Mouse (Mus musculus): ENCODE measurements around the gene Tbc1d14. TPM values are rescaled to one million over a fixed set of nuclear protein-coding genes. Genes with fewer than 3 reads are reported as not detected.

Gene Tbc1d14
- polyA plus RNA-seq, 1 experiment from 2014 or later: 59.7 TPM

- H3K27ac ChIP-seq: no peak overlapping the region
- H3K4me1 ChIP-seq (replicated peaks): peaks cover 42% of the 10 kb centered on the region
- H3K36me3 ChIP-seq: peaks cover 11% of the 10 kb centered on the region; the same call in 1 of the 2 replicates
- H3K4me3 ChIP-seq (replicated peaks): peak overlapping the region; percentile 91
- no peak for ATAC-seq
- peaks cover 8% of the 10 kb centered on the region; the same call in 1 of the 2 replicates for H3K27me3 ChIP-seq
- WGBS: 48% methylated on average over 19 of the region's 19 CpGs
- no peaks in the 10 kb centered on the region for H3K9me3 ChIP-seq
- H3K4me2 ChIP-seq (replicated peaks): peak overlapping the region; percentile 95
- peak overlapping the region; percentile 65 for H3K9ac ChIP-seq (replicated peaks)
Observed at GRCm38 (mm10) chr5:36485306-36485705, 107.8 kb downstream of the Tbc1d14 start.

DNA sequence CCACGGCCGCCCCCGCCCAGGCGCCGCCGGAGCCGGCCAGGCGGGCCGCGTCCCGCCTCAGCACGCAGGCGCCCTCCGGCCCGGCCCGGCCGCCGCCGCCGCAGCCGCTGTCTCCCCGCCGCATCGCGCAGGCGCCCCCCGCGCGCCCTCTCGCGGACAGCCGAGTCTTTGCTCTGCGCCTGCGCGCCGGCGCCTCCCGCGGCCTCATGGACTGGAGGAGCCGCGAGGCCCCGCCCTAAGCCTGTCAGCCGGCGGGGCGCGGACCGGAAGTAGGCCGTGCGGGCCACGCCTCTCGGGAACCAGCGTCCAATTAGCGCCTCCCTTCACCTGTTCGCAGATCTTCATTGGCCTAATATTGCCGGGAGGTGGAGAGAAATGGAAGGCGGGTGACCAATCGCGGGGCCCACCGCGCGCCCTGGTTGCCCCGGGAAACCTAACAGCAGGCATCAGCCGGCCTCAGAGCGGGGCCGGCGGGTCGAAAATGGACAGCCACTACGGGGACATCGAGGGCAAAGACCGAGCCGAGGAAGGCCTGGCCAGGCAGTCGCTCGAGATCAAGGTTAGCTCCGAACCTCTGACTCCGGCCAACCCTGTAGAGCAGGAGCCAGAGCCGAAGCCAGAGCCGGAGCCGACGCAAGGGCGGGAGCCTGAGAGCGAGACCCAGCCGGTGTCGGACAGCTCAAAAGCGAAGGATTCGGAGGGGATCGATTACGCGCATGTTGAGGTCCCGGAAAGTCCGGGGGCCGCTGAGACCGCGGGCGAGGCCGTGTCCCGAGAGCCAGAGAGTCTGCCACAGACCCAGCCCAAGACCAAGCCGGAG, 108.7 kb downstream of the Tbc1d14 start, which contains the start of the genes Tada2b and Ccdc96:
TSS of gene Tada2b (minus strand) at position 115 of the 820 bp plus-strand sequence.
TSS of gene Ccdc96 (plus strand) at position 418 of the 820 bp plus-strand sequence.
- H3K4me1 ChIP-seq (replicated peaks): peaks cover 51% of the 10 kb centered on the region
- H3K27ac ChIP-seq: peak within 1 kb of the TSS; percentile 84
- peaks cover 8% of the 10 kb centered on the region; the same call in 1 of the 2 replicates for H3K27me3 ChIP-seq
- no peaks in the 10 kb centered on the region for H3K9me3 ChIP-seq
- peak; percentile 97 for ATAC-seq
- peak within 1 kb of the TSS; percentile 95 for H3K9ac ChIP-seq (replicated peaks)
- H3K36me3 ChIP-seq: peaks cover 11% of the 10 kb centered on the region; the same call in 1 of the 2 replicates
- peak within 1 kb of the TSS; percentile 91 for H3K4me3 ChIP-seq (replicated peaks)
- WGBS: under 1% methylated on average over 95 of the region's 97 CpGs
- peak within 1 kb of the TSS; percentile 97 for H3K4me2 ChIP-seq (replicated peaks)

DNA sequence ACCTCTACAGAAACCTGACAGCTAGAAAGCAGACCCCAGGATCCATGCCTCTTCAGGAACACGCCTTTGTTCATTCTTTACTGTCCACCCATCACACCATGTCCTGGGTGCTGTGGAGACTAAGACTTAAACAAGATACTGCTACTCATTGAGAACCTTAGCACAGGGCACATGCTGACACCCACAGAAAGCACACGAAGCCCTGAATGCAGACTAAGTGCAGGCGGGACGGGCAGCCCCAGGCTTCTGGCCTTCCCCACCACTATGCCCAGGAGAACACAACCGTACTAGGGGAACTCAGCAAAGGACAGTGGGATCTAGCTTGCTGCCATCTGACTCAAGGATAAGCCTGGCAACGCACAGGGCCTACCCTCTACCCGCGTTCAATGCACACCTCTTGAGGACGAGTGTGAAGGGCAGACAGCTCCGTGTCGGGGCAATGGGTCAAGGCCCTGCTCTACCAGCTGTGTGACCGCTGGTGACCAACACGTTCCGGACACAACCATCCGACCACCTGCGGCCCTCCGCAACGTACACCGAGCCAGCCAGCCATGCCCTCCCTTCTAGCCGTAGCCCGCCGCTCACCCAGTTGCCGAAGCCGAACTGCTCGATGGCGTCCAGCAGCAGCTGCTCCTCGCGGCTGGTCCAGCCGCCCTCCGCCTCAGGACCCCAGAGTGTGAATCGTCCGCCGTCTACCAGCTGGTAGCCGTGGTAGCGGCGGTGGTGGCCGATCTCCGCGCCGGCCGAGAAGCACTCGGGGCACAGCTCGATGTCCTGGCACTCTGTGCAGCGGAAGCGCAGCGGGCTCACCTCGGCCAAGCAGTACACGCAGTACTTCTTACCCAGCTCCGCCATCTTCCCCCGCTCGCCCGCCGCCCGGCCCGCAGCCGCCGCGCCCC, 109.6 kb downstream of the Tbc1d14 start:
- H3K9me3 ChIP-seq: no peaks in the 10 kb centered on the region
- peaks cover 8% of the 10 kb centered on the region; the same call in 1 of the 2 replicates for H3K27me3 ChIP-seq
- H3K9ac ChIP-seq (replicated peaks): peak overlapping the region; percentile 95
- H3K36me3 ChIP-seq: peaks cover 11% of the 10 kb centered on the region; the same call in 1 of the 2 replicates
- peak overlapping the region; percentile 84 for H3K27ac ChIP-seq
- peak overlapping the region; percentile 97 for H3K4me2 ChIP-seq (replicated peaks)
- ATAC-seq: peak; percentile 37
- peaks cover 56% of the 10 kb centered on the region for H3K4me1 ChIP-seq (replicated peaks)
- peak overlapping the region; percentile 91 for H3K4me3 ChIP-seq (replicated peaks)
- 1% methylated on average over 54 of the region's 58 CpGs for WGBS

GRCm38 (mm10) chr5:36481114-36481513, 112.0 kb downstream of the Tbc1d14 start:
- H3K9me3 ChIP-seq: no peaks in the 10 kb centered on the region
- no peak overlapping the region; the same call in 1 of the 2 replicates for H3K27ac ChIP-seq
- H3K4me3 ChIP-seq (replicated peaks): no peak overlapping the region
- no peak overlapping the region for H3K9ac ChIP-seq (replicated peaks)
- no peak for ATAC-seq
- peaks cover 7% of the 10 kb centered on the region; the same call in 1 of the 2 replicates for H3K27me3 ChIP-seq
- peaks cover 56% of the 10 kb centered on the region for H3K4me1 ChIP-seq (replicated peaks)
- WGBS: 38% methylated on average over 1 of the region's 1 CpGs
- peaks cover 18% of the 10 kb centered on the region for H3K36me3 ChIP-seq
- H3K4me2 ChIP-seq (replicated peaks): peak overlapping the region; percentile 97

- H3K27me3 ChIP-seq: 0 out of 2 replicates have a peak, but pooled peaks cover under 1% of the 10 kb centered on the region
- no peak overlapping the region for H3K9ac ChIP-seq (replicated peaks)
- H3K36me3 ChIP-seq: peaks cover 24% of the 10 kb centered on the region
- H3K4me1 ChIP-seq (replicated peaks): peaks cover 53% of the 10 kb centered on the region
- H3K9me3 ChIP-seq: no peaks in the 10 kb centered on the region
- no peak overlapping the region for H3K4me2 ChIP-seq (replicated peaks)
- 95% methylated on average over 4 of the region's 4 CpGs for WGBS
- no peak overlapping the region for H3K4me3 ChIP-seq (replicated peaks)
- ATAC-seq: no peak
- no peak overlapping the region for H3K27ac ChIP-seq
Observed at GRCm38 (mm10) chr5:36480398-36480797, 112.7 kb downstream of the Tbc1d14 start.

DNA sequence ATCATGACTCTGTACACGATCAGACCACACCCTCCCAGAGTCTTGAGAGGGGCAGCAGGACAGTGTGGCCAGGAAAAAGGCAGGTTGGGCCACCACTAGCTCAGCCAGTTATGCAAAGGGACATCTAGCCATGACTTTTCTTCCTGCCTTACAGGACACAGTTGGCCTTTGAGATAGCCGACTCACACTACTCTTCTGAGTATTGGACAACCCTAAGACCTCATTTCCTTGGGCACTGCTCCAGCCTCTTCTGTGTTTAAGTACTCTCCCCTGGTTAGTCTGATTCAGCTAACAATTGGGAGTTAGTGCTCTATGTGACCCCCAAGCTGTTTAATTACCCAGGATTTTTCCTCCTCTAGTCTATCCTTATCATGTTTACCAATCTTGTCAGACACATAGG, 113.3 kb downstream of the Tbc1d14 start:
- ATAC-seq: no peak
- 81% methylated on average over 2 of the region's 2 CpGs for WGBS
- Histone ChIP-seq H3K27me3 (no peaks in the 10 kb centered on the region), H3K36me3 (peaks cover 28% of the 10 kb centered on the region), H3K27ac (no peak overlapping the region), H3K4me3 (replicated peaks) (no peak overlapping the region), H3K4me2 (replicated peaks) (no peak overlapping the region), H3K9ac (replicated peaks) (no peak overlapping the region), H3K4me1 (replicated peaks) (peaks cover 47% of the 10 kb centered on the region), H3K9me3 (no peaks in the 10 kb centered on the region)

DNA sequence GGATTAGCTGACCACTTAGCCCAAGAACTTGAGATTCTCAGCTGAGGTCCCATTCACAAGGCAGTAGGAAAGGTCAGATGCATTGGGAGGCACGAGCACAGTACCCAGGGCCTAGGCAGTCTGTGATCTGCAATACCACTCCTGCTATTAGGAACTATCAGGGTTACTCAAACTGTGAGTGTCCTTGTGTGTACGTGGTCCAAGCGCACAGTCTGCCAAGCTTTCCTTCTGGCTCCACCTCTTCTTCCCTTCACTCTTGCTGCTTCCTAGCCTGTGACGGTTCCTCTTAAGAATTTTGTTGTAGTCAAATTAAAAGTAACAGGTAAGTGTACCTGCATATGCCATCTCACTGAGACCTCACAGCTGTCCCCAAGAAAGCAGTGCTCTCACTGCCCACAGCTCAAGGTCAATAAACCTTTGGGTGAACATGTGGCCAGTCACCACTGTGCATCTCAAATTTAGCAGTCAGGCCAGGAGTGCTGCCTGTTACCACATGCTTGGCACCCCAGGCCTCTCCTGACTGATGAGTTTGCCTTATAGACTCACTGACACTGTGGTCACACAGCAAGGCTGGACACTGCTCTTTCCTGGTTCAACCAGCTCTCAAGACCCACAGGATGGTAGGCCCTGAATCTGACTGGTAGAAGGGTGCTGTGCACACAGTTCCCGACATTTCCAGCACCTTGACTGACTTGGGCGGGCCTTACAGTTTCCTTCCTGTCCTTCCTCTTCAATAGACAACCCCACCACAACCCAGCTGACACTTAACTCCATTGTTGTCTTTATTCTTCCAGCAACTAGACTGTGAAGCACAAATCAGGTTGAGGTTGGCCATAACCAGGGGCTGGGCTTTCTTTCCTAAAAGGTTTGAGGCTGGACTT, 114.3 kb downstream of the Tbc1d14 start:
- no peak for ATAC-seq
- 91% methylated on average over 6 of the region's 6 CpGs for WGBS

GRCm38 (mm10) chr5:36477486-36477885, 115.6 kb downstream of the Tbc1d14 start:
- peaks cover 36% of the 10 kb centered on the region for H3K4me1 ChIP-seq (replicated peaks)
- no peak overlapping the region for H3K4me3 ChIP-seq (replicated peaks)
- H3K36me3 ChIP-seq: peaks cover 42% of the 10 kb centered on the region
- no peak overlapping the region for H3K9ac ChIP-seq (replicated peaks)
- no peak for ATAC-seq
- H3K27me3 ChIP-seq: no peaks in the 10 kb centered on the region
- WGBS: 90% methylated on average over 3 of the region's 3 CpGs
- no peaks in the 10 kb centered on the region for H3K9me3 ChIP-seq
- no peak overlapping the region for H3K4me2 ChIP-seq (replicated peaks)
- no peak overlapping the region for H3K27ac ChIP-seq

More for the DNA sequence above, 114.3 kb downstream of the Tbc1d14 start:
- H3K4me1 ChIP-seq (replicated peaks): peaks cover 45% of the 10 kb centered on the region
- H3K9me3 ChIP-seq: no peaks in the 10 kb centered on the region
- H3K9ac ChIP-seq (replicated peaks): no peak overlapping the region
- H3K36me3 ChIP-seq: peaks cover 32% of the 10 kb centered on the region
- no peaks in the 10 kb centered on the region for H3K27me3 ChIP-seq
- no peak overlapping the region for H3K4me2 ChIP-seq (replicated peaks)
- H3K4me3 ChIP-seq (replicated peaks): no peak overlapping the region
- no peak overlapping the region for H3K27ac ChIP-seq

GRCm38 (mm10) chr5:36474283-36474682, 118.8 kb downstream of the Tbc1d14 start:
- Histone ChIP-seq H3K4me2 (replicated peaks) (no peak overlapping the region), H3K4me3 (replicated peaks) (no peak overlapping the region), H3K4me1 (replicated peaks) (peaks cover 5% of the 10 kb centered on the region), H3K9me3 (no peaks in the 10 kb centered on the region), H3K9ac (replicated peaks) (no peak overlapping the region), H3K27me3 (no peaks in the 10 kb centered on the region), H3K27ac (no peak overlapping the region), H3K36me3 (peaks cover 64% of the 10 kb centered on the region)
- ATAC-seq: peak; percentile 63; the same call in 1 of the 2 replicates
- WGBS: 86% methylated on average over 5 of the region's 5 CpGs

DNA sequence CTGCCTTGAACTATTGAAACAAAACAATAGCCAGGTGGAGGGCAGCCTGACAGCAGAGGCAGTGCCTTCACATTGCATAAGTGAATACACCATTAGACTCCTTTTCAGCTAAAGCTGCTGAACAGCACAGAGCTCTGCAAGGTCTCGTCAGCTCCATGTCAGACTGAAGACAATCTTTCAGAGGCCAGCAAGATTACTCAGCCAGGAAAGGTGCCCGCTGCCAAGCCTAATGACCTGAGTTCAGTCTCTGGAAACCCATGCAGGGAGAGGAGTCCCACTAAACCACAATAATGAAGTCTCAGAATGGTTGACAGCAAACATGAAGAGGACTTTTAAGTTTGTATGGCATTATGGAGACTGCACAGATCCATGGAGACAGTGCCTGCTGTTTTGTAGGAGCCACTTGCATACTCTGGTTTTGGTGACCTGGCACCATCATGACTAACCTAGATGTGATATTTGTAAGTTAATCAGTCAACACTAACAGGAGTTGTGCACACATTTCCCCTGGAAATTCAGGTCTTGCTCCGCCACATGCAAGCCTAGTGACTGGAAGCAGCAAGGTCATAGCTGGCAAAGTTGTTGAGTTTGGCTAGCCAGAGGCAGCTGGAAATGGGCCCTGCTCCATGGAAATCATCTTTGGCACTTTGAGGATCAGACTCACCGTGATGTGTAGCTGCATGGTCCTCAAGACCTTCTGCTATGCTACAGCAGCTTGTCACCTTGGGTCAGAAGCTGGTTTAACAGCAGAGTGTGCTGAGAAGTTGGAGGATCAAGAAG, 120.0 kb downstream of the Tbc1d14 start:
- no peaks in the 10 kb centered on the region for H3K9me3 ChIP-seq
- no peak for ATAC-seq
- no peak overlapping the region for H3K4me3 ChIP-seq (replicated peaks)
- H3K27ac ChIP-seq: no peak overlapping the region
- H3K36me3 ChIP-seq: peaks cover 74% of the 10 kb centered on the region
- H3K4me2 ChIP-seq (replicated peaks): no peak overlapping the region
- no peaks in the 10 kb centered on the region for H3K27me3 ChIP-seq
- H3K9ac ChIP-seq (replicated peaks): no peak overlapping the region
- H3K4me1 ChIP-seq (replicated peaks): no peaks in the 10 kb centered on the region
- WGBS: 92% methylated on average over 4 of the region's 4 CpGs
